Mouse (Mus musculus) erythroblast, embryonic 14.5 days (primary cell): ENCODE measurements around the gene Tex26.

Experiments
- GATA1 ChIP-seq: IDR thresholded peaks from 2 replicates; pipeline ENCODE4 v1.6.1; 2012; ENCODE audit warnings: low read length, inconsistent platforms, mixed read lengths
- TAL1 ChIP-seq: IDR thresholded peaks from 3 replicates; pipeline ENCODE4 v1.6.1; 2012; ENCODE audit warnings: low read length, inconsistent platforms, mixed read lengths

DNA sequence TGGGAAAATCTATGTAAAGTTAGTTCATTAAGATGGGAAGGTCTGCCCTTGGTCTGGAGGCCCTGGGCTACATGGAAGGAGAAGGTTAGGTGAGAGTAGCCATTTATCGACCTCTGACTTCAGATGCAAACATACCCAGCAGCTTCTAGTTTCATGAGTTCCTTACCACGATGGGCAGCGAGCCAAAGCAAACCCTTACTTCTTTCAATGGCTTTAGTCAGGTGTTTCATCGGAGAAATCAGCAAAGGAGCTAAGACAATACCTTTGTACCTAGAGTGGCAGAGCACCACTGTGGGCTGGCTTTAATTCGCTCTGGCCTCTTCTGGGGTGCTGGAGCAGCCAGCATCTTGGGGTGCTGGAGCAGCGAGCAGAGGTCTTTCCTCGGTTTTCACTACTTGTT, 5.8 kb upstream of the Tex26 start:
- no peak for TF ChIP-seq GATA1
- TF ChIP-seq TAL1, result no peak
